Mouse (Mus musculus): ENCODE measurements around the gene Chd4. TPM values are rescaled to one million over a fixed set of nuclear protein-coding genes. Genes with fewer than 3 reads are reported as not detected.

The Chd4 gene
- total RNA-seq, 2 experiments from 2014 or later: 154 to 161 TPM

DNA sequence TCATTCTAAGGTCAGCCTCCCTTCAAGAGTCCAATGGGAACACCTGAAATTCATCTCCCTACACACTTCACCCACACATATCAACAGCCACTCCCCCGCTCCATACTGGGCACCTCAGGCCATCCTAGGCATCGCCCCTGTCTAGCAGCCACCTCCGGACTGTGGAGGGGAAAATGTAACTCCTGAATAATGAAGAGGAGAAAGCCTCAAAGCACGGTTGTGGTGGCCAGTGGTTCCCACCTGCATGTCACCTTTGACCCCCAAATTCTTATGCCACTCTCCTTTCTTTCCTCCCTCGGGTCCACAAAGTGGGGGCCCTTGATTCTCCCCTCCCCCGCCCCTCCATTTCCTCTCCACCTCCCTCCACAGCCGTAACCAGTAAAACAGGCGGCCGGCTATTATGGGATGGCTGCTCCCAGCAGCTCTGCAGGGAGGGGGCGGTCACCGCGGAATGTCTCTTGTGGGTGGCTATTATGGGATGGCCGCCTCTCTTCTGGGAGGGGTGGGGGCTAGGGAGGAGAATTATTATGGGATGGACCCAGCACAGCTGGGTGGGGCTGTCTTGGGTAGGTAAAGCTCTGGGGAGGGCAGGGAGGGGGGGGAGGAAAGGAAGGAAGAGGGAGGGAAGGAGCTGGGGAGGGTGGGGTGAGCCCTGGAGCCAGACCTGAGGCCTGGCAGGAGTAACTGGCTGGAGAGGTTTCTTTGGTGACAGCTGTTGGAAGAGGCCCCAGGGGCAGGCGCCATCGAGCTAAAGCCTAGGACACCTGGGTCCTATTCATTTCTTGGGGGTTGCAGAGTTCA, 6.1 kb upstream of the Chd4 start:
- intact Hi-C loops (cut with DNase I): loop anchor here (10.0 kb wide), 1 partner anchor 85 kb away; the partner anchor contains the start of gene Zfp384
- DNase-seq (ENCODE audit: low spot score in 2 of 2): peak; percentile 84 to 95

DNA sequence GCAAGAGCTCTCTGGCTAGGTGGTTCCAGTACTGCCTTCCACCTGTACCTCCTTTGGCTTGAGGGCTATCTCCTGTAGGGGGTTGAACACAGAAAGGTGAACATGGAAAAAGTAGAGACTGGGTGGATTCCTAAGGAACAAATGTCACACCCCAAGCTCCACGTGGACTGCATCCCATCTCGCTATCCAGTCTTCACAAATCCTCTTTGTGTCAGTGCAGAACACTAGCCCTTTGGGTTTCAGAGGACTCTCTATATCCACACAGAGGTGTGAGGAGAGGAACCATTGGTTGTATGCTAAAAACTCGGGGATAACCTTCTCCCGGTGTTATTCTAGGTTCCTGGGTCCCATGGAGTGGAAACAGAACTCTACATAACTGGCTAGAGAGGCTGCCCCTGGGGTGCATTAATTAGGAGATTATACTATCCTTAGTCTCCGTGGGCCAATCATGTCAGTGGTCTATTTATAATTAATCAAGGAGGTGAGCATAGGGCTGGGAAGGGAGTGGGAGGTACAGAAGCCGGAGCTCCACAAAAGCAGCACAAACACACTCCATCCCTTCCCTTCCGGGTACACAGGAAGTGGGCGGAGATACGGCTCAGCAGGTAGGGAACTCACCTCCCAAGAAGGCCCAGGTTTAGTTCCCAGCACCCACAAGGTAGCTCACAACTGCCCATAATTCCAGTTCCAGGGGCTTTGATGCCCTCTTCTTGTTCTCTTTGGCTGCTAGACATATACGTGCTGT, 5.3 kb upstream of the Chd4 start:
- no peak for DNase-seq (ENCODE audit: low spot score in 2 of 2)
- intact Hi-C loops (cut with DNase I): no loop called here

DNA sequence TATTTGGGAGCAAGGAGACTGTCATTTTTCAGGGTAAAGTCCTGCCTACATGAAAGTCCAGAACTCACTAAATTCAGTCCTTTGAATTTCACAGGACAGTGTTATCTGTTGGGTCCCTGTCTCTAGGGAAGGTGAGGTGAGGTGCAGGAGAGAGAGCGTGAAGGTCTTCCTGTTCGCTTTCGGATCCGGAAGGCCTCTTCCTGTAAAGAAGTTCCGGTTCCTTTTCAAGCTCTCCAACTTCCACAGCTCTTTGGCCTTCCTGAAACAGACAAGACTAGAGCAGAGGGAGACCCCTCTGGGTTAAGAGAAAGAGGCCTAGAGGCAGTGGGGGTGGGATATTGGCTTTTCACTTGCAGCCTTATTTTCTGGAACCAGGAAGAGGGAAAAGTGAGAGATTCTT, 3.4 kb upstream of the Chd4 start:
- intact Hi-C loops (cut with DNase I): no loop called here
- DNase-seq (ENCODE audit: low spot score in 2 of 2): no peak

DNA sequence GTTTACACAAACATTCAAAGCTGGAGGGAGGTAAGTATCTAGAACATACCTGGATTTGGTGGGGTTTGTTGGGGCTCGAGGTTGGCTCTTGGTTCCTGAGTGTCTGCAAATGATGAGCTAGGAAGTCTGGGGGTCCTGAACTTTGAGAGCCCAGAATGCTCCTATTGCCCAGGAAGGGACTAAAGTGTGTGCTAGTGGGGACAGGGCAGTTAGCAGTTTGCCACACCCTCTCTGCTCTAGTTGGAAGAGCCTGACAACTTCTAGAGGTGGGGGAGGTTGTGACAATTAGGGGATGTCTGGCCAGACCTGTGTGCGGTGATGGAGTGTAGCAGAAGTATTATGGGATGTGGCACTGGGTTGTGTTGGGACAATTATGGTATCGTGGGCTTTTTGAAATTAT, 938 bp upstream of the Chd4 start:
- no peak for DNase-seq (ENCODE audit: low spot score in 2 of 2)
- intact Hi-C loops (cut with DNase I): loop anchor here (5.0 kb wide), 1 partner anchor 178 kb away; no protein-coding TSS in a partner anchor

DNA sequence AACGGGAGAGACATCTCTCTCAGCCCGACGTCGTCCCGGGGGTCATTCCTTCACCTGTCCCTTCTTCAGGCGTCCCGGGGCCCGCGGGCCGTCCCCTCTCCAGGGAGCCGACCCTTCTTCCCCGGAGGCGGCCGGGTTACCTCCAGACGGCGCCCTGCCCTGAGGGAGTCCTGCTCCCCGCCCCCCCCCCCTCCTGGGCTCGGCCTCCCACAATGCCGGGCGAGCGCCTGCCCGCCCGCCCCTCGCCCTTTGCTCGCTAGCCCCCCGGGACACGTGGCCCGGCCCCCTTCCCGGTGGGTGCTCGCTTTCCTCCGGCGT, 457 bp downstream of the Chd4 start:
- DNase-seq (ENCODE audit: low spot score in 2 of 2): no peak
- intact Hi-C loops (cut with DNase I): loop anchor here (5.0 kb wide), 1 partner anchor 179 kb away; no protein-coding TSS in a partner anchor

DNA sequence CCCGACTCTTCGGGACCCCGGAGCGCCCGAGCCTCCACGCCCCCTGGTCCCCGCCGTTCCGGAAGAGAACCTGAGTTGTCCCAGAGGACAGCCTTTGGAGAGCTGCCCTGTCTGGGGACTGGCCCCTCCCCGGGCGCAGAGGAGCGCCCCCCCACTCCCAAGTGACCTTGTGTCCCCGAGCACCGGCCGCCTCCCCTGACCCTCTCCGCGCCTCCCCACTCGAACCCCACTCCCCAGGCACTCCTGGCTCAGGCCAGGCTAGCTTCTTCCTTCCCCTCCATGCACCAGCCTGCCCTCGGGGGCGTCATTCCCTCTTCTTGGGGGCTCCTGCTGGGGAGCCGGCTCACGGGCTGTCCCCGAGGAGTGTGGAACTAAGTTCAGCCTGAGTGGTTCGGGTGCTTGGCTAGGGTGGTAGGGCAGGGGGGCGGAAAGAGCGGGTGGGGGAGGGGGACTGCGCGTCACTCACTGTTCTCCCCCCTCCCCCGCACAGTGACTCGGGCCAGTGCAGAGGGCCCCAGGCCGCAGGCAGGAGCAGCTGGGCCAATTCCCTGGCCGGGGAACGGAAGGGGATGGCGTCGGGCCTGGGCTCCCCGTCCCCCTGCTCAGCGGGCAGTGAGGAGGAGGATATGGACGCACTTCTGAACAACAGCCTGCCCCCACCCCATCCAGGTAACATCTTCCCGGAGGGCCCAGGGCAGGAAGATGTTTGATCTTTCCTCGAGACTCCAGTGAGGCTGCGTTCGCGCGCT, 990 bp downstream of the Chd4 start:
- intact Hi-C loops (cut with DNase I): loop anchor here (5.0 kb wide), 1 partner anchor 179 kb away; no protein-coding TSS in a partner anchor
- peak; percentile 35 to 40 for DNase-seq (ENCODE audit: low spot score in 2 of 2)

DNA sequence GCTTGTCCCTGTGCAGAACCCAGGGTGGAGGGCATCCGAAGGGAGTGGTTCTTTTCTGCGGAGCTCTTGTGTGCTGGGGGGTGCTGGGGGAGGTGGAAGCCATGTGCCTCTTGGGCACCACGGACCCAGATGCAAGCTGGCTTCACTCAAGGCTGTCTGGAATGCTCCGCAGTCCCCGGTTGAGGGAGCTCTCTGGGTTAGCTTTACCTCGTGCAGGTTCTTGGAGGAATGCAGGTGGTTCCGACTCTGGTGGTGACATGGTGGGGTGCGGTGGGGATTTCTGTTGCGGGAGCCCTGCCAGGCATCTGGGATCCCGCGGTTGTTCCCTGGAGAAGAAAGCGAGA, 1.5 kb downstream of the Chd4 start:
- DNase-seq (ENCODE audit: low spot score in 2 of 2): peak in 1 of 2 experiments; percentile 64
- intact Hi-C loops (cut with DNase I): loop anchor here (5.0 kb wide), 1 partner anchor 180 kb away; no protein-coding TSS in a partner anchor

DNA sequence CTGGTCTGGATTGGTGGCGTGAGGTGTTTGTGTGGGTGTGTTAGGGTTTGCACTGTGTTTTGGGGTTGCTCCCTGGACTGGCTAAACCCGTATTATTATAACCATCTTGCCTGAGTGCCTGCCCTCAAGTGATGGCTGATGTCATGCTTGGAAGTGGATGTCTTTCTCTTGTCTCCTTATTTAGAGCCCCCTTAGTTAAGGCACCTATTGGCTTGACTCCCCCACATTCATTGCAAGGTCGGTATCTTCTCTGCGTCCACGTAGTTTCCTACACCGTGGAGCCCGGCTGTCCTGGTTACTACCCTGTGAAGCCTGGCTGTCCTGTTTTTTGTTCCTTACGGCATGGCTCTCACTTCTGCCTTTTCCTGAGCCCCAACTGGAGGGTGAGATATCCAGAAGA, 2.2 kb downstream of the Chd4 start:
- intact Hi-C loops (cut with DNase I): loop anchor here (5.0 kb wide), 1 partner anchor 181 kb away; no protein-coding TSS in a partner anchor
- DNase-seq (ENCODE audit: low spot score in 2 of 2): no peak

DNA sequence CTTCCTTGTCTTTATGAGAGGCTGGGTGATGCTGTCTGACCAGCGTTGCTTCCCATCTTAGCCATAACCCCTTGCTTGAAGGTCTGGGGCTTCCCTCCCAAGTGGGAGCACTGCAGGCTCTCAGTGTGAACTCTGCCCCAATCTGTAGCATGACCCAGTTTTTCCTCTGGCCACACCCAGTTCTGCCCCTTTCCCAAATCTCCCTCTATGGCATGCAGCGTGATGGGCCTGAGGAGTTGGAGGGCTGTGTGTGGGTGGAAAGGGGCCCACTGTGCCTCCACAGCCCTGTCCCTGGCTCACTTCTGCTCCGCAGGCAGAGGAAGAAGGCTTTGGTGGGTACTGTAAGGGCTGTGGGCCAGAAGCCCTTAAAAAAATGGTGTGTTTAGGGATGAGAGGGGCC, 2.7 kb downstream of the Chd4 start:
- intact Hi-C loops (cut with DNase I): loop anchor here (5.0 kb wide), 1 partner anchor 181 kb away; no protein-coding TSS in a partner anchor
- DNase-seq (ENCODE audit: low spot score in 2 of 2): no peak

DNA sequence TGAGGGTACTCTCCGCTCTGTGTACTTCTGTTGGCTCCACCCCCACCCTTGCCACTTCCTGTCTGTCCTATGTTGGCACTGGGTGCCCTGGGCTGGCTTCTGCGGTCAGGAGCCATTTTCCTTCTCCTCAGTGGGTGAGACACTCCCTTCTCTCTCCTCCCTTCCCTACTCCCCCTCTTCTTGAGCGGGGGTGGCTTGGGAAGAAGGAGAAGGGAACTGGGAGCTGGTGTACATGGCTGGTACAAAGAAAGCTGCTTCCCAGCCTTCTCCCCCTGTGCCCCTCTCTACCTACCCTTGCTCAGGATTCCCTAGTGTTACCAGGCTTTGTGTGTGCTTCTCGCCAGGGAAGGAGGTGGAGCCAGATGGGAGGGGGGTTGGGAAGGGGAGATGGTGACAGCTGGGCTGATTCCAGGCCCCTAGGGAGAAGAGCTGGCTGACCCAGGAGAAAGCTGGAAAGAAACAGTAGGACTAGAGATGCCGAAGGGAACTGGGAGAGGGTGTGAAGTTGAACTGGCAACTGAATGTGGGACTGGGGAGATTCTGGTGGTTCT, 3.7 kb downstream of the Chd4 start:
- peak in 1 of 2 experiments; percentile 33 for DNase-seq (ENCODE audit: low spot score in 2 of 2)
- intact Hi-C loops (cut with DNase I): loop anchor here (5.0 kb wide), 1 partner anchor 182 kb away; no protein-coding TSS in a partner anchor

DNA sequence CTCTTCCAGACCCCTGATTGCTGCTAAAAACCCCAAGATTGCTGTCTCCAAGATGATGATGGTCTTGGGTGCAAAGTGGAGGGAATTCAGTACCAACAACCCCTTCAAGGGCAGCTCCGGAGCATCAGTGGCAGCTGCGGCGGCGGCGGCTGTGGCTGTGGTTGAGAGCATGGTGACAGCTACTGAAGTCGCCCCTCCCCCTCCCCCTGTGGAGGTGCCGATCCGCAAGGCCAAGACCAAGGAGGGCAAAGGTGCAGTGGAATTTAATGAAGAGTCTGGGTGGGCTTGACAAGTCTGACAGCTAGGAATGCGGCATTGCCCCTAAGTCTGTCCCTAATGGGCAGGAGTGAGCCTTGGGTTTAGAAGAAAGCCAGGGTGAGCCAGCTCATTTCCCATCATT, 5.7 kb downstream of the Chd4 start:
- no peak for DNase-seq (ENCODE audit: low spot score in 2 of 2)
- intact Hi-C loops (cut with DNase I): no loop called here

DNA sequence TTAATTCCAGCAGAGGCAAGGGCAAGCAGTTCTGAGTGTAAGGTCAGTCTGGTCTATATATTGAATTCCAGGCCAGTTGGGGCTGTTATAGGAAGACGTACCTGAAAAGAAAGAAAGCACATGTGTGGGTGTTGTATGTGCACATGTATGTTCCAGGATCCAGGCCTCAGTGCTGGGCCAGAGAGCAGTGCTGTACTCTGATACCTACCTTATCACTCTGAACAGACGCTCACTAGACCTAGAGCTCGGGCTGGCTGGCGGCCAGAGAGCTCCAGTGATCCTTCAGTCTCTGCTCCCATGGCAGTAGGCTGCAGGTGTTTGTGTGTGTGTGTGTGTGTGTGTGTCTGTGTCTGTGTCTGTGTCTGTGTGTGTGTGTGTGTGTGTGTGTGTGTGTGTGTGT, 8.4 kb downstream of the Chd4 start:
- no peak for DNase-seq (ENCODE audit: low spot score in 2 of 2)
- intact Hi-C loops (cut with DNase I): no loop called here

DNA sequence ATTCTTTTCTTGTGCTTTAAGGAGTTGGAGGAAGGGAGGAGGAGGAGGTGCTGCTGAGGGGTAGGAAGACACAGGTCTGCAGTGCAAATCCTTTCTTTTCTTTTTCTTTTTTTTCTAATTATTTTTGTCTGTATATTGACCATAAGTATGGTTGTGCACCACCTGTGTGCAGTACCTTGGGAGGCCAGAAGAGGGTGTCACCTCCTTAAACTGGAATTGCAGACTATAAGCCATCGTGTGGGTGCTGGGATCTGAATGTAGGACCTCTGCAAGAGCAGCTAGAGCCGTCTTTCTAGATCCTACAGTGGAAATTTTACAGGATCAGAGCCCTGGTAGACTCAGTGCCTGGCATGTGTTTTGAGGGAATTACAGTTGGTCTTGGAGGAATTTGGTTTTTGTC, 11.9 kb downstream of the Chd4 start:
- intact Hi-C loops (cut with DNase I): no loop called here
- DNase-seq (ENCODE audit: low spot score in 2 of 2): no peak

DNA sequence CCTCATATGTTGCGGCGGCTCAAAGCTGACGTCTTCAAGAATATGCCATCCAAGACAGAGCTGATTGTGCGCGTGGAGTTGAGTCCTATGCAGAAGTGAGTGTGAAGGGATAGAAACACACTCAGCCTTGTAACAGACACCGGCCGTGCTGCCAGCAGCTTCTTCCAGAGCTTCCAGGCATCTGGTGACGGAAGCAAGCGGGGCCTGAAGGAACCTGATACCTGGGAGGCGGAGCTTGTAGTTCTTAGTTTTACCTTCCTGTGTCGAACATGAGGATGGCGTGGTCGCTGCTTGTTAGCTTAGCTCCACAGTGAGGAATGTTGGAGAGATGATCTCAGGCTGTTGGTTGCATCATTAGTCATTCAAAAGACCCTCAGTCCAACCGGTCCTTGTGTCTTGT, 13.6 kb downstream of the Chd4 start:
- no peak for DNase-seq (ENCODE audit: low spot score in 2 of 2)
- intact Hi-C loops (cut with DNase I): no loop called here

DNA sequence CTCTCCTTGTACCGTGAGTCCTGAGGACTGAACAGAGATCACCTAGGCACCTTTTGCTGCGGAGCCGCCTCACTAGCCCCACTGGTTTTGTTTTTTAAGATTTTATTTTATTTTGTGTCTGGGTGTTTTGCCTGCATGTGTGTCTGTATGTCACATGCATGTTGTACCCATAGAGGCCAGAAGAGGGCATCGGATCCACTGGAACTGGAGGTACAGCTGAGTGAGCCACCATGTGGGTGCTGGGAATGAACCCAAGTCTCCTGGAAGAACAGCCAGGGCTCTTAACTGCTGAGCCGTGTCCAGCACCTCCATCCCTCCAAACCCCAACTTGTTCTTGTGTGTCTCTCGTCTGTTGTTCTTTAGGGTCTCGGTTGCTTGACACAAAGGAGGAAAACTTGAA, 15.1 kb downstream of the Chd4 start:
- intact Hi-C loops (cut with DNase I): no loop called here
- DNase-seq (ENCODE audit: low spot score in 2 of 2): peak in 1 of 2 experiments; percentile 55

DNA sequence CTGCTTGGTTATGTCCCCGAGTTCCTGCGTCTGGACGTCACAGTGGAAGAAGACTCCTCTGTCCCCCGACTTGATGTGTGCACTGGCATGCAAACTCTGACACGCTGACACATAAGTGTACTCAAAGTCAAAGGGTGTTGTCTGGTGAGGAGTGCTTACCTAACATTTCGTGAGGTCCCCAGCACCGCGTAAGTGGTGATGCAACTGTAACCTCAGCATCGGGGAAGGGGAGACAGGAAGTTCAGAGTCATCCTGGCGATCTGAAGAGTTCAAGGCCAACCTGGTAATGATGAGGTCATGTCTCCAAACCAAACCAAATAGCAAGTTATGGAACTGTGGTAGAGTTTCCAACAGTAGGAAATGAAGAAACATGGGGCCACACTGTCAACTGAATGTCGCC, 16.8 kb downstream of the Chd4 start:
- intact Hi-C loops (cut with DNase I): loop anchor here (2.0 kb wide), 1 partner anchor 16 kb away; no protein-coding TSS in a partner anchor
- DNase-seq (ENCODE audit: low spot score in 2 of 2): no peak

DNA sequence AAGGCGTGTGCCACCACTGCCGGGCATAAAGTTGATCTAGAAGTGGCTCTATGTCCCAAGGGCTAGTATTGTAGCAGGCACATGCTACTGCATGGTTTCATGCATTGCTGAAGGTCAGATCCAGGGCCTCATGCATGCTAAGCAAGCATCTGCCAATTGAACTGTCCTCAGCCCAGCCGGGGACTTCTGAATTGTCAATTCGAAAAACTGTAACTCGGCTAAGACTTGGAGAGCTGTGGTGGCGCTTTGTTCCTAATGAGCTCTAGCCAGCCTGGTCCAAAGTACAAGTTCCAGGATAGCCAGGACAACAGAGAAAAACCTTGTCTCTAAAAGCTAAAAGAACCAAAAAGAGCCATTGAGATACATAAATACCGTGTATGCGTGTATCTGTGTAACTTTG, 23.6 kb downstream of the Chd4 start:
- intact Hi-C loops (cut with DNase I): no loop called here
- DNase-seq (ENCODE audit: low spot score in 2 of 2): no peak

DNA sequence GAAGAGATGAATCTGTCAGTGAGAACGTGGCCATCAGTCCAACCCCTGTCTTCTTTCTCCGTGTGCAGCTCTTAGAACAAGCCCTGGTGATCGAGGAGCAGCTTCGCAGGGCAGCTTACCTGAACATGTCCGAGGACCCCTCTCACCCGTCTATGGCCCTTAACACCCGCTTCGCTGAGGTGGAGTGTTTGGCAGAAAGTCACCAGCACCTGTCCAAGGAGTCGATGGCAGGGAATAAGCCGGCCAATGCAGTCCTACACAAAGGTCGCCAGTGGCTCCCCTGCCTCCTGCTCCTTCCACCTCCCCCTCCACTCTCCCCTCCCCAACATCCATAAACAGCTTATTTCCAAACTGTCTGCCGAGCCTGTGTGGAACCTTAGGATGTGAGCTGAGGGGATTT, 32.9 kb downstream of the Chd4 start:
- intact Hi-C loops (cut with DNase I): loop anchor here (2.0 kb wide), 1 partner anchor 16 kb away; no protein-coding TSS in a partner anchor
- no peak for DNase-seq (ENCODE audit: low spot score in 2 of 2)

DNA sequence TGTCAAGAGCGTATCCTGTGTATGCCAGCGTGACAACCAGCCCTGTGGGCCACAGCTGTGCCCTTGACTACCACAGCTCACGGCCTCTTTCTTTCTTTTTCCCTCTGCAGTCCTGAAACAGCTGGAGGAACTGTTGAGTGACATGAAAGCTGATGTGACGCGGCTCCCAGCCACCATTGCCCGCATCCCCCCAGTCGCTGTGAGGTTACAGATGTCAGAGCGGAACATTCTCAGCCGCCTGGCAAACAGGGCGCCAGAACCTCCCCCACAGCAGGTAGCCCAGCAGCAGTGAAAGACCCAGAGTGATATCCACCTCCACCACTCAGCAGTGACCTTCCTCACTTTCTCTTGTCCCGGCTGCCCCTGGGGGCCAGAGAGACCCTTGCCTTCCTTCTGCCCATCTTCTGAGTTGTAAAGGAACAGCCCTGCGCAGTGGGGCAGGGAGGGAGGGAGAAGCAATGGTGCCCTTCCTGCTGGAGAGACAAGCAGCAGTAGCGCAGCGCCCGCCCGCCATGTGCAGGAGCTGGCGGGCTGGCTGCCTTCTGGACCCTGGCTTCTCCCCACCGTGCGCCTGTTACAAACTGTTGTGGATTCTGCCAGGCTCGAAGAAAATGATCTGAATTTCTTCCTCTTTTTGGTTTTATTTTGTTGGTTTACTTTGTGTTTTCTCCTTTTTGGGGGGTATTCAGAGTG, 34.1 kb downstream of the Chd4 start:
- intact Hi-C loops (cut with DNase I): loop anchor here (2.0 kb wide), 1 partner anchor 17 kb away; no protein-coding TSS in a partner anchor
- no peak for DNase-seq (ENCODE audit: low spot score in 2 of 2)

Data from left cerebral cortex, postnatal 25 days (tissue).